Mouse (Mus musculus) limb, embryonic 11.5 days (tissue): ENCODE data around the gene 0610010F05Rik. TPM values are rescaled to one million over a fixed set of nuclear protein-coding genes. Genes with fewer than 3 reads are reported as not detected.
"Not testable (repeated sequence)": the region's sequence is repeated elsewhere in the genome, so short reads cannot be mapped to it uniquely, and the experiment has no call there.

ENCODE experiments used
- ATAC-seq: fragments of 200-750 bp; cut with Nextera tagmentation; 2 replicates; pipeline ENCODE4 v1.8.0; 2017; ENCODE audit warnings: low read depth; ENCODE audit not compliant: insufficient number of reproducible peaks, low FRiP score, low TSS enrichment
- DNase-seq: peaks from one replicate; pipeline ENCODE4 v3.0.0-alpha.2; 2015; ENCODE audit warnings: low spot score
- H3K27ac ChIP-seq: fragments of 300-500 bp; sonication (generic); replicated peaks from 2 replicates; pipeline ENCODE4 v1.5.1; 2014; ENCODE audit warnings: low read depth, mild to moderate bottlenecking, low read length
- H3K27me3 ChIP-seq: fragments of 300-500 bp; sonication (generic); 2 replicates; pipeline ENCODE4 v1.6.1; 2014; ENCODE audit warnings: mild to moderate bottlenecking, low read length, mixed read lengths; ENCODE audit not compliant: control insufficient read depth, insufficient read depth
- H3K36me3 ChIP-seq: fragments of 300-500 bp; sonication (generic); 2 replicates; pipeline ENCODE4 v1.6.1; 2014; ENCODE audit warnings: mild to moderate bottlenecking, low read length, moderate library complexity, mixed read lengths; ENCODE audit not compliant: control insufficient read depth, insufficient read depth
- H3K4me1 ChIP-seq: fragments of 300-500 bp; sonication (generic); 2 replicates; pipeline ENCODE4 v1.6.1; 2014; ENCODE audit warnings: low read length, mixed read lengths; ENCODE audit not compliant: control insufficient read depth, insufficient read depth
- H3K4me2 ChIP-seq: fragments of 300-500 bp; sonication (generic); 2 replicates; pipeline ENCODE4 v1.6.1; 2014; ENCODE audit warnings: low read depth, mild to moderate bottlenecking, moderate library complexity; ENCODE audit not compliant: severe bottlenecking
- H3K4me3 ChIP-seq: fragments of 300-500 bp; sonication (generic); 2 replicates; pipeline ENCODE4 v1.5.1; 2014; ENCODE audit warnings: low read depth, low read length
- H3K9ac ChIP-seq: fragments of 300-500 bp; sonication (generic); 2 replicates; pipeline ENCODE4 v1.6.1; 2014; ENCODE audit warnings: mild to moderate bottlenecking, low read length
- H3K9me3 ChIP-seq: fragments of 300-500 bp; sonication (generic); 2 replicates; pipeline ENCODE4 v1.6.1; 2016; ENCODE audit warnings: low read length; ENCODE audit not compliant: control insufficient read depth
- WGBS: fragments of 180-500 bp; shearing (Covaris S2); extraction: QIAGEN DNeasy Blood & Tissue Kit; methylation state at CpG from one replicate; pipeline ENCODE4 v1.1.7; 2014; 5-methylcytosine and 5-hydroxymethylcytosine counted together
- polyA plus RNA-seq: library from polyadenylated mRNA; unstranded; fragments of >200 nt; fragmentation: Nextera tagmentation; extraction: Ambion mirVana; gene quantifications from 2 replicates; pipeline ENCODE4 v1.2.1, GENCODE M21; 2014

The 0610010F05Rik gene
- polyA plus RNA-seq, 1 experiment from 2014 or later = 31.1 TPM

- ATAC-seq = no peak
Observed at GRCm38 (mm10) chr11:23630664-23631063, 2.8 kb downstream of the 0610010F05Rik start.

GRCm38 (mm10) chr11:23618995-23619394, 14.4 kb downstream of the 0610010F05Rik start:
- 87% methylated on average over 5 of the region's 5 CpGs for WGBS
- DNase-seq (no peak), ATAC-seq (no peak)
- Histone ChIP-seq H3K27ac (no peak overlapping the region), H3K9me3 (no peaks in the 10 kb centered on the region), H3K4me3 (no peak overlapping the region), H3K27me3 (no peaks in the 10 kb centered on the region), H3K4me2 (no peak overlapping the region), H3K9ac (no peak overlapping the region), H3K36me3 (no peaks in the 10 kb centered on the region), H3K4me1 (no peaks in the 10 kb centered on the region)

More at GRCm38 (mm10) chr11:23630664-23631063, 2.8 kb downstream of the 0610010F05Rik start:
- Histone ChIP-seq H3K9me3 (no peaks in the 10 kb centered on the region), H3K27me3 (no peaks in the 10 kb centered on the region), H3K36me3 (peaks cover 2% of the 10 kb centered on the region; the same call in 1 of the 2 replicates), H3K9ac (no peak overlapping the region), H3K4me2 (no peak overlapping the region), H3K4me3 (no peak overlapping the region), H3K27ac (no peak overlapping the region), H3K4me1 (no peaks in the 10 kb centered on the region)
- DNase-seq = no peak

GRCm38 (mm10) chr11:23614546-23614945, 18.9 kb downstream of the 0610010F05Rik start:
- Histone ChIP-seq H3K4me3 (no peak overlapping the region), H3K36me3 (no peaks in the 10 kb centered on the region), H3K9me3 (no peaks in the 10 kb centered on the region), H3K27me3 (no peaks in the 10 kb centered on the region), H3K9ac (no peak overlapping the region), H3K4me1 (no peaks in the 10 kb centered on the region), H3K27ac (no peak overlapping the region), H3K4me2 (no peak overlapping the region)
- ATAC-seq (no peak), DNase-seq (no peak)
- WGBS = 83% methylated on average over 5 of the region's 5 CpGs

GRCm38 (mm10) chr11:23607291-23607690, 26.1 kb downstream of the 0610010F05Rik start:
- not testable (repeated sequence) for H3K27ac ChIP-seq, H3K4me3 ChIP-seq, H3K4me1 ChIP-seq, ATAC-seq, H3K27me3 ChIP-seq, H3K9me3 ChIP-seq, DNase-seq, H3K9ac ChIP-seq, H3K4me2 ChIP-seq, H3K36me3 ChIP-seq
- 92% methylated on average over 6 of the region's 6 CpGs for WGBS

GRCm38 (mm10) chr11:23570130-23570529, 63.3 kb downstream of the 0610010F05Rik start:
- Histone ChIP-seq H3K36me3 (no peaks in the 10 kb centered on the region), H3K27ac (no peak overlapping the region), H3K4me3 (no peak overlapping the region), H3K4me1 (no peaks in the 10 kb centered on the region), H3K9me3 (no peaks in the 10 kb centered on the region), H3K9ac (no peak overlapping the region), H3K27me3 (no peaks in the 10 kb centered on the region), H3K4me2 (no peak overlapping the region)
- DNase-seq (no peak), ATAC-seq (no peak)
- 89% methylated on average over 7 of the region's 7 CpGs for WGBS

- H3K4me3 ChIP-seq = no peak overlapping the region
- H3K36me3 ChIP-seq = no peaks in the 10 kb centered on the region
- no peak overlapping the region for H3K4me2 ChIP-seq
- H3K9me3 ChIP-seq = no peaks in the 10 kb centered on the region
- ATAC-seq (no peak; the same call in 1 of the 2 replicates), DNase-seq (peak; percentile 87)
- no peaks in the 10 kb centered on the region for H3K27me3 ChIP-seq
- H3K27ac ChIP-seq = no peak overlapping the region
- no peaks in the 10 kb centered on the region for H3K4me1 ChIP-seq
- H3K9ac ChIP-seq = no peak overlapping the region
- 54% methylated on average over 6 of the region's 6 CpGs for WGBS
Observed at GRCm38 (mm10) chr11:23565761-23566160, 67.7 kb downstream of the 0610010F05Rik start.

GRCm38 (mm10) chr11:23557039-23557630, 76.3 kb downstream of the 0610010F05Rik start:
- Histone ChIP-seq H3K4me2 (no peak overlapping the region), H3K9ac (no peak overlapping the region), H3K36me3 (no peaks in the 10 kb centered on the region), H3K9me3 (no peaks in the 10 kb centered on the region), H3K4me3 (no peak overlapping the region), H3K27me3 (no peaks in the 10 kb centered on the region), H3K27ac (no peak overlapping the region), H3K4me1 (no peaks in the 10 kb centered on the region)
- no peak for DNase-seq
- ATAC-seq = no peak
- 60% methylated on average over 6 of the region's 6 CpGs for WGBS

GRCm38 (mm10) chr11:23537446-23537845, 96.0 kb downstream of the 0610010F05Rik start:
- no peaks in the 10 kb centered on the region for H3K36me3 ChIP-seq
- no peak overlapping the region for H3K27ac ChIP-seq
- DNase-seq (no peak), ATAC-seq (no peak)
- 100% methylated on average over 2 of the region's 2 CpGs for WGBS
- H3K4me1 ChIP-seq = no peaks in the 10 kb centered on the region
- no peak overlapping the region for H3K4me3 ChIP-seq
- H3K9ac ChIP-seq = no peak overlapping the region
- no peaks in the 10 kb centered on the region for H3K9me3 ChIP-seq
- no peaks in the 10 kb centered on the region for H3K27me3 ChIP-seq
- H3K4me2 ChIP-seq = no peak overlapping the region
